Mouse (Mus musculus): ENCODE results near the gene Gm3435.
"Not testable (repeated sequence)": the region's sequence is repeated elsewhere in the genome, so short reads cannot be mapped to it uniquely, and the experiment has no call there.

DNA sequence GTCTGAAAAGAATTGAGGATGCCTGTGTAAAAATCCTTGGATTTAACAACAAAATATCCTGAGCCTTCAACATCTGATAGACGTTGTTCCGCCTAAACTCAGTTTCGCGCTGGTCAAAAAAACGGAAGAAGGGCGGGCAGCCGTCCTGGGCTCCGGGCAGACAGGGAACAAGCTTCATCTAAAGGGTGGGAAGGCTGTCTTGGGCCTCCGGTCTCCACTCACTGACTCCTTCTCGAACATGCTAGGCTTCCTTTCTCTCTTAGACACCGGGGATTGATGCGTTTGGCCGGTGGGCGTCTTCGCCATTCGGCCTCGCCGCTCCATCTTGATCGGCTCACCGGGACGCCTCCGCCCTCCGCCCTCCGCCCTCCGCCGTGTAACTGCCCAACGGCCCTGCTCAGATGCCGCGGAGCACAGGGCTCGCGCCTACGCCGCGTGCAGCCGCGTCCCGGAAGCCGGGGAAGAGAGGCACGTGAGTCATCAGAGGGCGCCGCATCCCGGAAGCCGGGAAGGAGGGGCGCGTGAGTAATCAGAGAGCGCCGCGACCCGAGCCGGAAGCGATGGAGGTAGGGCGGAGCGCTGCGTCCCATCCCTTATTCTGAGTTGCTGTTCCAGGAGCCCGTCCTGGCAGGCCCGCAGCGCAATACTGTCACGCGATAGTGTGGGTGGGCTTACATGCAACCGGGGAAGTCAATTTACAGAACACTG, at the start of gene Gm3435:
- not testable (repeated sequence) for TF ChIP-seq CTCF (IDR thresholded peaks at IDR 0.05; ENCODE audit: low read depth, low read length); POLR2A (IDR thresholded peaks at IDR 0.05; ENCODE audit: insufficient read depth, low read length)
